Mouse (Mus musculus) embryonic facial prominence, embryonic 12.5 days (tissue): ENCODE measurements around the gene Tmem106a. TPM values are rescaled to one million over a fixed set of nuclear protein-coding genes. Genes with fewer than 3 reads are reported as not detected.
"Not testable (repeated sequence)": the region's sequence is repeated elsewhere in the genome, so short reads cannot be mapped to it uniquely, and the experiment has no call there.

Source experiments
- ATAC-seq: fragments of 200-750 bp; cut with Nextera tagmentation; 2 replicates; pipeline ENCODE4 v1.8.0; 2017; ENCODE audit not compliant: insufficient number of reproducible peaks, insufficient read depth, low FRiP score, low TSS enrichment
- H3K27ac ChIP-seq: fragments of 300-500 bp; sonication (generic); 2 replicates; pipeline ENCODE4 v1.5.1; 2016; ENCODE audit warnings: mild to moderate bottlenecking
- H3K27me3 ChIP-seq: fragments of 300-500 bp; sonication (generic); 2 replicates; pipeline ENCODE4 v1.6.1; 2016; ENCODE audit warnings: mild to moderate bottlenecking, moderate library complexity
- H3K36me3 ChIP-seq: fragments of 300-500 bp; sonication (generic); 2 replicates; pipeline ENCODE4 v1.6.1; 2016; ENCODE audit warnings: mild to moderate bottlenecking
- H3K4me1 ChIP-seq: fragments of 300-500 bp; sonication (generic); 2 replicates; pipeline ENCODE4 v1.6.1; 2016
- H3K4me2 ChIP-seq: fragments of 300-500 bp; sonication (generic); replicated peaks from 2 replicates; pipeline ENCODE4 v1.6.1; 2016; ENCODE audit warnings: mild to moderate bottlenecking, moderate library complexity
- H3K4me3 ChIP-seq: fragments of 300-500 bp; sonication (generic); 2 replicates; pipeline ENCODE4 v1.5.1; 2016; ENCODE audit warnings: mild to moderate bottlenecking
- H3K9ac ChIP-seq: fragments of 300-500 bp; sonication (generic); 2 replicates; pipeline ENCODE4 v1.6.1; 2016; ENCODE audit warnings: mild to moderate bottlenecking, moderate library complexity
- H3K9me3 ChIP-seq: fragments of 300-500 bp; sonication (generic); 2 replicates; pipeline ENCODE4 v1.6.1; 2016; ENCODE audit warnings: mild to moderate bottlenecking, moderate library complexity
- WGBS: fragments of 180-500 bp; shearing (Covaris S2); methylation state at CpG from one replicate; pipeline ENCODE4 v1.1.7; 2016; 5-methylcytosine and 5-hydroxymethylcytosine counted together
- polyA plus RNA-seq: library from polyadenylated mRNA; unstranded; fragments of >200 nt; fragmentation: Nextera tagmentation; extraction: Ambion mirVana; gene quantifications from 2 replicates; pipeline ENCODE4 v1.2.1, GENCODE M21; 2016

The Tmem106a gene
- polyA plus RNA-seq, 1 experiment from 2014 or later = 2.4 TPM

DNA sequence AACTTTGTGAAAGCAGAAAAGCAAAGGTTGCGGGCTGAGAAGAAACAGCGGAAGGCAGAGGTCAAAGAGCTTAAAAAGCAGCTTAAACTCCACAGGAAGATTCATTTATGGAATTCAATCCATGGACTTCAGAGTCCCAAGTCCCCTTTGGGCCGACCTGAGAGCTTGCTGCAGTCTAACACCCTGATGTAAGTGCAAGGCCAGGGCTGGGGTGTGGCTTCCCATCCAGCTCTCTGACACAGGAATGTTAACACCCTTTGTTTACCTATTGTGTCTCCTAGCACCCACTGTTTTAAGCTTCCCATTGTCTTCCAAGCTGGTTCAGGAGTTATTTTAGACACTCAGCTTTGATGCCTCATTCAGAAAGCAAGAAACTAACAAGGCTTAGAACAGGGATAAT lies 13.6 kb upstream of the Tmem106a start:
- Histone ChIP-seq H3K36me3 (peaks cover 86% of the 10 kb centered on the region), H3K27me3 (no peaks in the 10 kb centered on the region), H3K27ac (no peak overlapping the region), H3K9ac (no peak overlapping the region), H3K4me3 (no peak overlapping the region), H3K4me1 (no peaks in the 10 kb centered on the region), H3K9me3 (no peaks in the 10 kb centered on the region), H3K4me2 (no peak overlapping the region)
- 91% methylated on average over 3 of the region's 3 CpGs for WGBS
- no peak for ATAC-seq

DNA sequence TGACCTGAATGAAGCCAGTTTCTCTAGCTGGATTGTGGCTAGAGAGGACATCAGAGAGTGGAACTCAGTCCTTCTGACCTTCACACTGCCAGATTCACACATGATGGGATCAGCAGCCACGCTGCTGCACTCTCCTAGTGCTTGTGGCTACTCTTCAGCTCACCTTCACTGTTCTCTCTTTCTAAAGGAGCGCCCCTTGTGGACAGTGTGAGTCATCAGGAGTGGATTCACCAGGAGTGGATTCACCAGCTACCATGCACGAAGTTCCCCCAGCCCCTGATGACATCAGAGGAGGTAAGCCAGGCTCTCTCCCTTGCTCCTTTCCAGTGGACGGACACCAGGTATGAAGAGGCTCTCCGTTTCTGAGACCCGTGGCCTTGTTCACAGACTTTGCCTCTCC lies 5.9 kb upstream of the Tmem106a start:
- Histone ChIP-seq H3K27me3 (no peaks in the 10 kb centered on the region), H3K4me3 (no peak overlapping the region), H3K9ac (no peak overlapping the region), H3K9me3 (no peaks in the 10 kb centered on the region), H3K4me2 (no peak overlapping the region), H3K4me1 (no peaks in the 10 kb centered on the region), H3K27ac (no peak overlapping the region), H3K36me3 (peaks cover 91% of the 10 kb centered on the region)
- no peak for ATAC-seq
- WGBS = 81% methylated on average over 6 of the region's 6 CpGs

- 68% methylated on average over 6 of the region's 6 CpGs for WGBS
- Histone ChIP-seq H3K36me3 (peaks cover 42% of the 10 kb centered on the region), H3K9me3 (no peaks in the 10 kb centered on the region), H3K27ac (no peak overlapping the region), H3K4me3 (no peak overlapping the region), H3K9ac (no peak overlapping the region), H3K4me2 (no peak overlapping the region), H3K27me3 (no peaks in the 10 kb centered on the region), H3K4me1 (peaks cover 5% of the 10 kb centered on the region; the same call in 1 of the 2 replicates)
- ATAC-seq = no peak
Observed at GRCm38 (mm10) chr11:101581081-101581764, 819 bp upstream of the Tmem106a start.

GRCm38 (mm10) chr11:101583205-101583604 lies 1.2 kb downstream of the Tmem106a start:
- H3K9me3 ChIP-seq = no peaks in the 10 kb centered on the region
- H3K9ac ChIP-seq = no peak overlapping the region
- no peaks in the 10 kb centered on the region for H3K27me3 ChIP-seq
- H3K36me3 ChIP-seq = peaks cover 23% of the 10 kb centered on the region
- no peak overlapping the region for H3K4me3 ChIP-seq
- no peak for ATAC-seq
- peaks cover 5% of the 10 kb centered on the region; the same call in 1 of the 2 replicates for H3K4me1 ChIP-seq
- no peak overlapping the region for H3K4me2 ChIP-seq
- H3K27ac ChIP-seq = no peak overlapping the region
- WGBS = 88% methylated on average over 2 of the region's 2 CpGs

DNA sequence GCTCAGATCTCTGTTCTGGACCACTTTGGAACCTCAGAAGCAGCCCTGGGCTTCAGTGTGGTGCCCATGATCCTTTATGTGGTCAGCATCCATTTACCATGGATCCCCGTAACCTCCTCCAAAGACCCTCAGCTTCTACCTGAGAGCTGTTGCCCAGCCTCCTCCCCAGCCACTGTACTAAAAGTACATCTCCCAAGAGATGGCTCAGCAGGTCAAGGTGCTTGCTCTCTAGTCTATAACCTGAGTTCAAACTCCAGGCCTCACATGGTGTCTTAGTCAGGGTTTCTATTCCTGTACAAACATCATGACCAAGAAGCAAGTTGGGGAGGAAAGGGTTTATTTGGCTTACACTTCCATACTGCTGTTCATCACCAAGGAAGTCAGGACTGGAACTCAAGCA lies 3.0 kb downstream of the Tmem106a start:
- not testable (repeated sequence) for H3K4me1 ChIP-seq, H3K27ac ChIP-seq, H3K4me3 ChIP-seq, H3K4me2 ChIP-seq, ATAC-seq, H3K27me3 ChIP-seq, H3K9ac ChIP-seq, H3K36me3 ChIP-seq, H3K9me3 ChIP-seq
- 95% methylated on average over 1 of the region's 1 CpGs for WGBS

DNA sequence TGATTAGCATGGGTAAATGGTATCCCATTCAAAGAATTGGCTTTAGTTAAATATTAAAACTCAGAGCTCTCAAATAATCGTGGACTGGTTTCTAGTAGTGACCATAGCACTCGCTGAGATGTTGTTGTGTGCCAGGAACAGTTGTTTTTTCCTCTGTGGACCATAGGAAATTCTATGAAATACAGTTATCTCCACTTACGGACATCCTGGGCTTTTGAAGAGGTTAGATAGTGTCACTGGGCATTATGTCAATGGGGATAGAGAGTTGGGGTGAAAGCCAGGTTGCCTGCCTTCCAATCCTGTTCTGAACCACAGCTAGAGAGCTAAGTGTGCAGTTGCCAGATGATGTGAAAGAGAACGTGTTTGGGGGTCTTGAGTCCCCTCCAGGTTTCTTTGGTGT lies 3.8 kb downstream of the Tmem106a start:
- no peak for ATAC-seq
- H3K4me3 ChIP-seq = no peak overlapping the region
- no peak overlapping the region for H3K4me2 ChIP-seq
- 83% methylated on average over 4 of the region's 4 CpGs for WGBS
- H3K36me3 ChIP-seq = peaks cover under 1% of the 10 kb centered on the region; the same call in 1 of the 2 replicates
- no peak overlapping the region for H3K27ac ChIP-seq
- peaks cover 5% of the 10 kb centered on the region; the same call in 1 of the 2 replicates for H3K4me1 ChIP-seq
- no peaks in the 10 kb centered on the region for H3K9me3 ChIP-seq
- no peaks in the 10 kb centered on the region for H3K27me3 ChIP-seq
- H3K9ac ChIP-seq = no peak overlapping the region

DNA sequence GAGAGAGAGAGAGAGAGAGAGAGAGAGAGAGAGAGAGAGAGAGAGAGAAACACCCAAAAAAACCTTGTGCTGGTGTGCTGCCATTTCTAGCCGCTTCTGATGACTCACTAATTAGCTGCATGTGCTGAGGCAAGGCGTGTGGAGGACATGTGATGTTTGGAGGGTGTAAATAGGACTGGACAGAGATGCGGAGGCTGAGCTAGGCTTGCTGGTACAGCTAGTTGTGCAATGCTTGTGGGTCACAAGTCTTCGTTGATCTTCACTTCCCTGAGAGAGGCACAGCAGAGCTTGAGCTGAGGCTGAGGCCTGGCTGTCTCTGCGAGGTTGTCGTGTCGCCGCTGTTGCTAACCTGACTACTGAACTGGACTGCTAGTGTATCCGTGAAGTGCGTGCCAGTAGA lies 5.6 kb downstream of the Tmem106a start:
- no peak overlapping the region for H3K4me2 ChIP-seq
- no peaks in the 10 kb centered on the region for H3K36me3 ChIP-seq
- H3K27ac ChIP-seq = no peak overlapping the region
- H3K9ac ChIP-seq = no peak overlapping the region
- H3K27me3 ChIP-seq = no peaks in the 10 kb centered on the region
- H3K4me3 ChIP-seq = no peak overlapping the region
- no peak for ATAC-seq
- no peaks in the 10 kb centered on the region for H3K4me1 ChIP-seq
- 90% methylated on average over 10 of the region's 10 CpGs for WGBS
- no peaks in the 10 kb centered on the region for H3K9me3 ChIP-seq

GRCm38 (mm10) chr11:101588868-101589267 lies 6.8 kb downstream of the Tmem106a start:
- 84% methylated on average over 7 of the region's 7 CpGs for WGBS
- Histone ChIP-seq H3K9me3 (no peaks in the 10 kb centered on the region), H3K4me3 (no peak overlapping the region), H3K4me2 (no peak overlapping the region), H3K4me1 (no peaks in the 10 kb centered on the region), H3K27me3 (no peaks in the 10 kb centered on the region), H3K36me3 (no peaks in the 10 kb centered on the region), H3K9ac (no peak overlapping the region), H3K27ac (no peak overlapping the region)
- ATAC-seq = no peak

DNA sequence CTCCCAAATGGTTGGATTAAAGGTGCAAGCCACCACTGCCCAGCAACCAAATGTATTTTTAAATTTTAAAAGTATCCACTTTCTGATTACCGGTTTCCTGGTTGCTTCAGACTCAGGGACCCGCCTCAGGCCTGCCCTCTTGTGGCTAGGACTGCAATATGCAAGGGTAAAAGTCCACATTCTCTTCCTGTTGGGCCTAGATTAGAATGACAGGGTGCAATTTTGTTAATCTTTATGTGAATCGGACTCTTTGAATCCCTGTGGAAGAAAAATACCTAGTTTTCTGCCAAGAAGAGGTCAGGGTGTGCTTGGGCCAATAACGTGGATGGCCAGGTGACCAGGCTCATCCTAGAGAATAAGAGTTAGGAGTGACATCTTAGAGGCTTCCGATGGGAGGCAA lies 7.4 kb downstream of the Tmem106a start:
- no peaks in the 10 kb centered on the region for H3K27me3 ChIP-seq
- H3K9ac ChIP-seq = no peak overlapping the region
- H3K4me1 ChIP-seq = no peaks in the 10 kb centered on the region
- no peak for ATAC-seq
- no peaks in the 10 kb centered on the region for H3K36me3 ChIP-seq
- no peak overlapping the region for H3K4me3 ChIP-seq
- H3K9me3 ChIP-seq = no peaks in the 10 kb centered on the region
- H3K27ac ChIP-seq = no peak overlapping the region
- H3K4me2 ChIP-seq = no peak overlapping the region
- WGBS = 31% methylated on average over 5 of the region's 5 CpGs

GRCm38 (mm10) chr11:101589989-101590624 lies 8.1 kb downstream of the Tmem106a start:
- 71% methylated on average over 12 of the region's 12 CpGs for WGBS

DNA sequence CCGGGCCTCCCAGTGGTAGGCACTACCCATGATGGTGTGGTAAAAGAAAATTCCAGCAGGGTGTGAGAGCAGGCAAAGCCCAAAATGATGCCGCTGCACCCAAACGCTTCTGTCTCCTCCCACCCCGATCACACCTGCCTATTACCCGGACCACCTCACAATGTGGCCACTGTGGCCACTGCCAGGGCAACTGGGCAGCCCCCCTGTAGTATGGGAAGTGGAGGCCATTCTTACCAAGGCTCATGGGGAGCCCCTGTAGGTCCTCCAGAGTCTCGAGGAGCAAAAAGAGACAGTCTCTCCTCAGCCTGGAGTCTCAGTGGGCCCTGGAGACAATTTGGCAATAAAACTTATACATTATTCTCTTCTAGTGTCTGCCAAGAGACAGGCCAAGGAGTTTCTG lies 17.1 kb downstream of the Tmem106a start, which contains the start of gene Gm11634:
Gene Gm11634, minus strand, starts transcription at position 101 of the 400 bp plus-strand sequence.
- no peak within 1 kb of the TSS for H3K9ac ChIP-seq
- H3K4me1 ChIP-seq = no peaks in the 10 kb centered on the region
- WGBS = 77% methylated on average over 6 of the region's 6 CpGs

More at GRCm38 (mm10) chr11:101589989-101590624, 8.1 kb downstream of the Tmem106a start:
- no peak for ATAC-seq
- Histone ChIP-seq H3K27me3 (no peaks in the 10 kb centered on the region), H3K4me1 (no peaks in the 10 kb centered on the region), H3K4me3 (no peak overlapping the region), H3K9ac (no peak overlapping the region), H3K9me3 (no peaks in the 10 kb centered on the region), H3K36me3 (no peaks in the 10 kb centered on the region), H3K4me2 (no peak overlapping the region), H3K27ac (no peak overlapping the region)

DNA sequence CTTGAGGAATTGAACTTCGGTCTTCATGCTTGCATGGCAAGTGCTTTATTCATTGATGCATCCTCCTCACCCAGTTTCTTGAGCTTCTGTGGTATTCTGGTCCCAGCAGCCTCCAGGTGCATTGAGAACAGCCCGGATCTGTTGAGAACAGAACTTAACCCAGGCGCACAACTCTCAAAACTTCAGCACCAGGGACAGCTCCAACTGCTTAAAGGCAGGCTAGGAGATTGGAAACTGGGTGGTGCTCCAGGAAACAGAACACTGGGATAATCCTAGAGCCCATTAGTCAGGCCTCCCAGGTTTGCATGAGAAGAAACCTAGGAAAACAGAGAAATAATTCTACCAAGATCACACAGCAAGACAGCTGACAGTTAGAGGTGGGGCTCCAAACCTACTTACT lies 20.4 kb downstream of the Tmem106a start:
- ATAC-seq = no peak
- Histone ChIP-seq H3K27me3 (no peaks in the 10 kb centered on the region), H3K4me1 (no peaks in the 10 kb centered on the region), H3K9ac (no peak overlapping the region), H3K4me2 (no peak overlapping the region), H3K36me3 (no peaks in the 10 kb centered on the region), H3K9me3 (no peaks in the 10 kb centered on the region), H3K27ac (no peak overlapping the region), H3K4me3 (no peak overlapping the region)
- WGBS = 15% methylated on average over 3 of the region's 3 CpGs

More for the DNA sequence above, 17.1 kb downstream of the Tmem106a start, which contains the start of gene Gm11634:
- Histone ChIP-seq H3K4me3 (no peak within 1 kb of the TSS), H3K9me3 (no peaks in the 10 kb centered on the region), H3K4me2 (no peak within 1 kb of the TSS), H3K27me3 (no peaks in the 10 kb centered on the region), H3K36me3 (no peaks in the 10 kb centered on the region), H3K27ac (no peak within 1 kb of the TSS)
- no peak for ATAC-seq
